Mouse (Mus musculus) heart, postnatal 0 days (tissue): ENCODE measurements around the gene Ces3a. TPM values are rescaled to one million over a fixed set of nuclear protein-coding genes. Genes with fewer than 3 reads are reported as not detected.
"Not testable (repeated sequence)": the region's sequence is repeated elsewhere in the genome, so short reads cannot be mapped to it uniquely, and the experiment has no call there.

Experiments
- ATAC-seq: fragments of 200-750 bp; cut with Nextera tagmentation; 2 replicates; pipeline ENCODE4 v1.8.0; 2017; ENCODE audit warnings: low read depth, moderate number of reproducible peaks, moderate library complexity; ENCODE audit not compliant: insufficient read depth
- DNase-seq: peaks from one replicate; pipeline ENCODE4 v3.0.0-alpha.2; 2016; ENCODE audit warnings: low spot score
- H3K27ac ChIP-seq: fragments of 300-500 bp; sonication (generic); 2 replicates; pipeline ENCODE4 v1.5.1; 2014; ENCODE audit warnings: low read depth, mild to moderate bottlenecking
- H3K27me3 ChIP-seq: fragments of 300-500 bp; sonication (generic); 2 replicates; pipeline ENCODE4 v1.6.1; 2014; ENCODE audit warnings: low read length, mixed read lengths; ENCODE audit not compliant: control insufficient read depth, insufficient read depth
- H3K36me3 ChIP-seq: fragments of 300-500 bp; sonication (generic); replicated peaks from 2 replicates; pipeline ENCODE4 v1.6.1; 2014; ENCODE audit warnings: low read length, mixed read lengths; ENCODE audit not compliant: control insufficient read depth, insufficient read depth
- H3K4me1 ChIP-seq: fragments of 300-500 bp; sonication (generic); 2 replicates; pipeline ENCODE4 v1.6.1; 2014; ENCODE audit warnings: antibody characterized with exemption; ENCODE audit not compliant: control insufficient read depth, insufficient read depth
- H3K4me2 ChIP-seq: fragments of 300-500 bp; sonication (generic); 2 replicates; pipeline ENCODE4 v1.6.1; 2014; ENCODE audit warnings: low read depth, mild to moderate bottlenecking, low read length, moderate library complexity
- H3K4me3 ChIP-seq: fragments of 300-500 bp; sonication (generic); 2 replicates; pipeline ENCODE4 v1.5.1; 2014; ENCODE audit warnings: low read depth, low read length
- H3K9ac ChIP-seq: fragments of 300-500 bp; sonication (generic); replicated peaks from 2 replicates; pipeline ENCODE4 v1.6.1; 2014; ENCODE audit warnings: low read depth, low read length, mixed read lengths
- H3K9me3 ChIP-seq: fragments of 300-500 bp; sonication (generic); replicated peaks from 2 replicates; pipeline ENCODE4 v1.6.1; 2016; ENCODE audit warnings: low read length; ENCODE audit not compliant: control insufficient read depth
- CTCF ChIP-seq: IDR thresholded peaks from 2 replicates; pipeline ENCODE4 v1.5.1; 2016; ENCODE audit warnings: antibody characterized with exemption, control low read depth, low read depth
- EP300 ChIP-seq: IDR thresholded peaks from 2 replicates; pipeline ENCODE4 v1.6.1; 2016; ENCODE audit warnings: antibody characterized with exemption, low read depth
- WGBS: fragments of 180-500 bp; shearing (Covaris S2); extraction: QIAGEN DNeasy Blood & Tissue Kit; methylation state at CpG from one replicate; pipeline ENCODE4 v1.1.7; 2014; 5-methylcytosine and 5-hydroxymethylcytosine counted together
- polyA plus RNA-seq: library from polyadenylated mRNA; unstranded; fragments of >200 nt; fragmentation: Nextera tagmentation; extraction: Ambion mirVana; gene quantifications from 2 replicates; pipeline ENCODE4 v1.2.1, GENCODE M21; 2015
- total RNA-seq: library from RNA; depleted of rRNA; stranded (reverse); fragments of >200 nt; gene quantifications from 2 replicates; pipeline ENCODE4 v1.2.3, GENCODE M21; 2014; ENCODE audit warnings: low replicate concordance

The Ces3a gene
- total and polyA plus RNA-seq, 2 experiments from 2014 or later, result not detected

DNA sequence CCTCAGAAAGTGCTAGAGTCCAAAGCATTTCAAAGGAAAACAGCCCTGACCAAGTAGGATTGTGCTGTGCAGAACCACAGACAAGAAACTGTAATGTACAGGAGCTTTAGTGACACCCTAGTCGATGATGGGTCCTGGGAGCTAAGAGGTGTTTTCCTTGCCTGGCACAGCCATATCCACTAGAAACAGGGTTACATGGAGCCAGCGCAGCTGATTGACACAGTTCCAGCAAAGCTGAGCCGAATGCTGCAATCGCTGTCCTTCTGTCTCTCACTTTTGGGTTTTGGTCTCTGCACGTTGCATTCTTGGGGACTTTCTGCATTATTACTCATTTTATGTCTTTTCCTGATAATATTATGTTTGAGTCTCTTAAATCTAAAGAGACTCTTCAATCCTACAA, 30.2 kb downstream of the Ces3a start:
- no peak overlapping the region for H3K27ac ChIP-seq
- ATAC-seq (no peak), DNase-seq (no peak)
- H3K9me3 ChIP-seq, result no peaks in the 10 kb centered on the region
- TF ChIP-seq EP300 (no peak), CTCF (no peak)
- no peaks in the 10 kb centered on the region for H3K27me3 ChIP-seq
- 79% methylated on average over 5 of the region's 5 CpGs for WGBS
- no peak overlapping the region for H3K4me3 ChIP-seq
- no peak overlapping the region for H3K4me2 ChIP-seq
- 0 out of 2 replicates have a peak, but pooled peaks cover under 1% of the 10 kb centered on the region for H3K4me1 ChIP-seq
- H3K36me3 ChIP-seq, result no peaks in the 10 kb centered on the region
- no peak overlapping the region for H3K9ac ChIP-seq

GRCm38 (mm10) chr8:105080814-105081336, 32.5 kb downstream of the Ces3a start:
- H3K36me3 ChIP-seq, result no peaks in the 10 kb centered on the region
- WGBS, result 58% methylated on average over 5 of the region's 5 CpGs
- H3K4me1 ChIP-seq, result 0 out of 2 replicates have a peak, but pooled peaks cover 3% of the 10 kb centered on the region
- no peak for TF ChIP-seq CTCF
- H3K4me2 ChIP-seq, result no peak overlapping the region
- DNase-seq (no peak), ATAC-seq (no peak)
- no peaks in the 10 kb centered on the region for H3K9me3 ChIP-seq
- no peak overlapping the region for H3K9ac ChIP-seq
- H3K4me3 ChIP-seq, result no peak overlapping the region
- H3K27me3 ChIP-seq, result no peaks in the 10 kb centered on the region
- H3K27ac ChIP-seq, result no peak overlapping the region

DNA sequence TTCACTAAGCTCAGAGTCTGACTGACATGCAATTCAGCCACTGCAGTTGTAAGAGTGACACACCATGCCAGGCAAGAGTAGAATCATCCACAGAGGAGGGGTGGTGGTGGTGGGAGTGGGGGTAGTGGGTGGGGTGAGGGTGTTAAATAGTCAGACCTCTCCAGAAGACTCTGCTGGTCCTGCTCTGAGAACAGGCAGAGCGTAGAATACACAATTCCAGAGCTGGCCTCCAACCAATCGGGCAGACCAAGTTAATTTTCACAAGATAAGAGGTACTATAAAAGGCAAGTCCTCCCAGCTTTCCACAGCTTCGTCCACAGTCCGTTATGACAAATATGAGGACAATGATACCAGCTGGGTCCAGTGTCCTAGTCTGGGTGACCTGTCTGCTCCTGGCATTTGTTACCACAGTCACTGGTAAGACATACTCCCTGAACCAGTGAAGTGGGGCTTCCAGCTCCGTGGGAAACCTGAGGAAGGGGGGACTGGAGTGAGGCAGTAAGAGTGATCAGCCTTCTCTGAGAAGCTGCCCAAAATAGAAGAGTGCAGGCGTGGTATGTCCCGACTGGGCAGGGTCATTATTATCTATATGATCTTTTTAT, 35.1 kb downstream of the Ces3a start, which contains the start of gene Ces3b:
Gene Ces3b (plus strand): TSS at position 305 of the 602 bp plus-strand sequence.
- WGBS, result 24% methylated on average over 7 of the region's 7 CpGs
- H3K4me1 ChIP-seq, result 0 out of 2 replicates have a peak, but pooled peaks cover 3% of the 10 kb centered on the region
- H3K4me3 ChIP-seq, result no peak within 1 kb of the TSS
- H3K4me2 ChIP-seq, result peak within 1 kb of the TSS; percentile 33; the same call in 1 of the 2 replicates
- H3K27ac ChIP-seq, result peak within 1 kb of the TSS; percentile 9
- TF ChIP-seq EP300, result no peak
- TF ChIP-seq CTCF, result no peak
- no peak within 1 kb of the TSS for H3K9ac ChIP-seq
- H3K27me3 ChIP-seq, result no peaks in the 10 kb centered on the region
- DNase-seq (peak; percentile 47), ATAC-seq (peak; percentile 79)
- no peaks in the 10 kb centered on the region for H3K9me3 ChIP-seq
- H3K36me3 ChIP-seq, result no peaks in the 10 kb centered on the region

DNA sequence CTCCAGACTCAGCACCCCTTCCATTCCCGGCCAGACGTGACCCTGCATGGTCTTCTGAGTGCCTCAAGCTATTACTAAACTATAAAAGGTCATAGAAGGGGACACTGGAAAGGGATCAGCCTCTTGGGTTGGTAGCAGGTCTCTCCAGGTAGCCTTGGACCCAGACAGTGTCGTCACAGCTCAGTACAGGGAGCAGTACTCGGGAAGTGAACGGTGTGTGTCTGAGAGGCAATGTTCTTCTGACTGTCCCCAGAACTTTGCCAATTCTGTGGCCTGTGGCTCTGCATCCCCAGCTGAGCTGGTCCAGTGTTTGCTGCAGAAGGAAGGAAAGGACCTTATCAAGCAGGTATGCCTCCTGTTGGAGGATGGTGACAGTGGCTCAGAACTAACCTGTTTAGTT, 39.8 kb downstream of the Ces3a start:
- ATAC-seq, H3K36me3 ChIP-seq, H3K9me3 ChIP-seq, DNase-seq, H3K27me3 ChIP-seq, H3K4me2 ChIP-seq, H3K27ac ChIP-seq, H3K9ac ChIP-seq, H3K4me1 ChIP-seq, H3K4me3 ChIP-seq: not testable (repeated sequence)
- WGBS, result 81% methylated on average over 3 of the region's 5 CpGs

DNA sequence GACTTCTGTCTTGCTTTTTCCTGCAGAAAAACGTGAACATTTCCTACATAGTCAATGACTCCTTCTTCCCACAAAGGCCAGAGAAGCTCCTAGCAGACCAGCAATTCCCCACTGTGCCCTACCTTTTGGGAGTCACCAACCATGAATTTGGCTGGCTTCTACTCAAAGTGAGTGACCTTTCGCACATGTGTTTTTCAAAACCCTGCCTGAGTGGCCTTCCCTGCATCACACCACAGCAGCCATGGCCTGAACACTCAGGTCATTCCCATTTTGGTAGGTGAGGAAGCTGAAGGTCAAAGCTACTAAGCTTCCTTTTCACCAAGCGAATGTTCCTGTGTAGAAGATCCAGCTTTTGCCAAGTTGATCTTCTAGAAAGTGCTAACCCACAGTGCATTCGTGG, 40.2 kb downstream of the Ces3a start:
- ATAC-seq (no peak), DNase-seq (no peak)
- H3K9ac ChIP-seq, result no peak overlapping the region
- no peaks in the 10 kb centered on the region for H3K36me3 ChIP-seq
- H3K4me2 ChIP-seq, result no peak overlapping the region
- 58% methylated on average over 4 of the region's 4 CpGs for WGBS
- TF ChIP-seq EP300 (no peak), CTCF (no peak)
- H3K27me3 ChIP-seq, result no peaks in the 10 kb centered on the region
- no peak overlapping the region for H3K27ac ChIP-seq
- 0 out of 2 replicates have a peak, but pooled peaks cover 3% of the 10 kb centered on the region for H3K4me1 ChIP-seq
- no peak overlapping the region for H3K4me3 ChIP-seq
- H3K9me3 ChIP-seq, result no peaks in the 10 kb centered on the region

DNA sequence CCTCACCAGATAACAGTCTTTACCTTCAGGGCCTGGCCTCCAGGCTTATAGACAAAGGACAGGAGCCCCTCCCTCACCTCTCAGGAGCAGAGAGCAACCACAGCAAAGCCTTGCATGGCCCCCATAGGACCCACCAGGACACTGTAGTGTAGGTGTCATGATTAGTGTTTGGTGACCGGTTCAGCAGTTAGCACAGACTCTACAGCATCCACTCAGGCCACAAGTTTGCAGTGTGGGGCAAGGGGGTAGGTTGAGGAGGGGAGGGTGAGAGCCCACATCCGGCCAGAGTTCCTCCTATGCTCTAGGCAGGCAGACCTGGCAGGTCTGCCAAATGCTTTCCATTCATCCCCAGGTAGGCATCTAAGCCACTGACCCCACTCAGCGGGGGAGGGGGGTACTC, 45.6 kb downstream of the Ces3a start:
- no peak overlapping the region for H3K27ac ChIP-seq
- no peaks in the 10 kb centered on the region for H3K36me3 ChIP-seq
- 87% methylated on average over 3 of the region's 3 CpGs for WGBS
- no peak overlapping the region for H3K9ac ChIP-seq
- H3K4me2 ChIP-seq, result no peak overlapping the region
- ATAC-seq (no peak), DNase-seq (no peak)
- no peaks in the 10 kb centered on the region for H3K27me3 ChIP-seq
- TF ChIP-seq EP300 (no peak), CTCF (no peak)
- no peaks in the 10 kb centered on the region for H3K9me3 ChIP-seq
- no peaks in the 10 kb centered on the region for H3K4me1 ChIP-seq
- H3K4me3 ChIP-seq, result no peak overlapping the region

DNA sequence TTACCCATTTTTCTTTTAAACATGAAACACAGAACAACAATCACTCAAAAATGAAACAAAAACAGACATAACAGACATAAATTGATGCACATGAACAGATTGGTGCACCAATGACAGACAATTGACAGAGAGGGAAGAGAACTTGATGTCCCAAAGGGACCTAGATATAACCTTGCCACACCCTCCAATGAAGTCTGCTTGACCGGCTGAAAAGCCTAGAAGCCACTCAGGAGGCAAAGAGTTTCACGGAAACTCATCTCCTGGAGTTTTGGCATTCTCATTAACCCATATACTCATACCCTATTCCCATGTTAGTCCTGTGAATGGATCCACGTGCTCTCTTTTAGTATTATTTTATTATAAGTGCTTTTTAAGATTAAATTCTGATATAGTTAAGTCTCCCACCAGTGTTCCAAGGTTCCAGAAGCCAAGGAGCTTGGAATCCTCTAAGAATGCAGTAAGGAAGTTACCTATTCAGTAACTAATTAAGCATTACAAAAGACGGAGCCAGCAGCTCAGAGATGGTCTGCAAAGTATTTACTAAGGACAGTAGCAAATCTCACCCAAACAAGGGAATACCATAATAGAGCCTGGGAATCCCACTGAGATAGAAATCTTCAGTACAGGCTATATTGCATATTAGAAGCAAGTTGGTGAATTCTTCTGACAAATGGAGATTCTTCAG, 53.8 kb downstream of the Ces3a start:
- H3K4me1 ChIP-seq, H3K27ac ChIP-seq, ATAC-seq, H3K4me2 ChIP-seq, H3K9me3 ChIP-seq, H3K27me3 ChIP-seq, DNase-seq, H3K36me3 ChIP-seq, H3K4me3 ChIP-seq, H3K9ac ChIP-seq: not testable (repeated sequence)
- WGBS, result 65% methylated on average over 4 of the region's 4 CpGs

- not testable (repeated sequence) for ATAC-seq, DNase-seq
- WGBS, result 75% methylated on average over 5 of the region's 5 CpGs
Observed at GRCm38 (mm10) chr8:105103701-105104100, 55.3 kb downstream of the Ces3a start.

More at GRCm38 (mm10) chr8:105103701-105104100, 55.3 kb downstream of the Ces3a start:
- not testable (repeated sequence) for H3K9me3 ChIP-seq, H3K9ac ChIP-seq, H3K4me3 ChIP-seq, H3K4me1 ChIP-seq, H3K36me3 ChIP-seq, H3K27me3 ChIP-seq, H3K4me2 ChIP-seq, H3K27ac ChIP-seq
